Mouse (Mus musculus) cortical plate, adult 2 months (tissue): Measurements from ENCODE around the gene Myof. TPM values are rescaled to one million over a fixed set of nuclear protein-coding genes. Genes with fewer than 3 reads are reported as not detected.

Source experiments
- H3K27ac ChIP-seq: fragments of 200-500 bp; 2 replicates; pipeline ENCODE4 v1.5.1; 2012; ENCODE audit warnings: low read length, control low read depth, inconsistent platforms; ENCODE audit not compliant: insufficient read depth
- H3K4me1 ChIP-seq: fragments of 200-500 bp; 2 replicates; pipeline ENCODE4 v1.6.1; 2011; ENCODE audit warnings: low read length; ENCODE audit not compliant: control insufficient read depth, insufficient read depth
- H3K4me3 ChIP-seq: fragments of 200-500 bp; 2 replicates; pipeline ENCODE4 v1.5.1; 2011; ENCODE audit warnings: mild to moderate bottlenecking, low read length, control low read depth; ENCODE audit not compliant: insufficient read depth
- CTCF ChIP-seq: fragments of 200-500 bp; IDR thresholded peaks from 2 replicates; pipeline ENCODE4 v1.5.1; 2011; ENCODE audit warnings: mild to moderate bottlenecking, control low read depth, low read length; ENCODE audit not compliant: insufficient read depth; ENCODE audit errors: extremely low read depth
- POLR2A ChIP-seq: fragments of 200-500 bp; IDR thresholded peaks from 2 replicates; pipeline ENCODE4 v1.6.1; 2011; ENCODE audit warnings: mild to moderate bottlenecking, low read length, control low read depth; ENCODE audit not compliant: insufficient read depth; ENCODE audit errors: extremely low read depth
- polyA plus RNA-seq: library from polyadenylated mRNA; depleted of rRNA; stranded (reverse); fragments of >200 nt; gene quantifications from 2 replicates; pipeline ENCODE4 v1.2.3, GENCODE M21; 2012

Myof gene
- polyA plus RNA-seq, 1 experiment = 4.8 TPM

DNA sequence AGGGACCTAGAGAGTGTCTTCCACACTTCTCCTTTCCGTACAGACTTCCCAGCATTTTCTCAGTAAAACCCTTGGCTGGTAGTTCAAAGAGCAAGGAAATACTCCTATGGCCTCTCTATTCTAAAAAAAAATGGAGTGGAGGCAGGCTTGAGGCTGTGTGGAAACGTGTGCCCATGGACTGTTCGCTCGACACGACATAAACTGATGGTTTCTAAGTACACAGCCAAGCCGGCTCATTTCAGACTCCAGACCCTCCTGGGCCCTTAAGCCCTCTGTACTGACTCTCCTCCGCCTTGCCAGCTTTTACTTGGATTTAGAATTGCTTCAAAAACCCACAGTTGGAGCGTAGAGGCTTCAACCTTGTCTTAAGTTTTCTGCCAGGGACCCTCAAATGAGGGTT is 97.3 kb downstream of the Myof start:
- Histone ChIP-seq H3K27ac (no peak overlapping the region), H3K4me1 (no peaks in the 10 kb centered on the region), H3K4me3 (no peak overlapping the region)
- TF ChIP-seq POLR2A (no peak), CTCF (no peak)

DNA sequence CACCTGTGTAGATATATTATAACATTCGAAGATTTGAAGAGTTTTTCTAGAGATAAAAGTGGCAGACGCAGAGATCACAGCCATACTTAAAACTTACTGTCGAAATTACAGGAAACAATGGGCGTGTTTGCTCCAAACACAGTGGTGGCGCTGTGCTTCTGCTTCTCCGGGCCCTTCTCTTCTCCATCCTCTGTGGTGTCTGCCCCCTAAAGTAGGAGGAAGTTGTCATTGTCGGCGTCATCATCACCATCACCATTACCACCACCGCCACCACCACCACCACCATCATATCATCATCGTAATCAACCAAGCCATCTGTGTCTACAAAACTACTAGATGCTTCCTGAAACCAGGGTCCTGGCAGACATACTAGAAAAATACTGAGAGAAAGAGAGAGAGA is 104.2 kb downstream of the Myof start:
- Histone ChIP-seq H3K4me3 (no peak overlapping the region), H3K27ac (no peak overlapping the region), H3K4me1 (no peaks in the 10 kb centered on the region)
- no peak for TF ChIP-seq POLR2A
- TF ChIP-seq CTCF = no peak

DNA sequence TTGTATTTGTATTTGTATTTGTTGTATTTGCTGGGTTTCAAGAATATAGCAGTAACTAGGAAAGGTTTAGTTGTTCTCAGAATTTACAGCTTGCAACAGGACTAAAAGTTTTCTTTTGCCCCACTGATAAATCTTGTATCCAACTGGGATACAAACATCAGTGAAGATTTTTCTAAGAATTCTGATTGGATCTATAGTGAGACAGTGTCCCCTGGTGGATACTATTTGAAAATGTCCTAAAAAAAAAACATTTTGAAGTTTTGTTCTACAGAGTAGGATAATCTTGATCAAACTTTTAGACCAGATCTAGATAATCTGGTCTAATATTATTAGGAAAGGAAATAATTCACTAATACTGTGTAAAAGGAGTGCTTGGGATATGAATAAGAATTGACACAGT is 106.3 kb downstream of the Myof start:
- TF ChIP-seq POLR2A (no peak), CTCF (no peak)

DNA sequence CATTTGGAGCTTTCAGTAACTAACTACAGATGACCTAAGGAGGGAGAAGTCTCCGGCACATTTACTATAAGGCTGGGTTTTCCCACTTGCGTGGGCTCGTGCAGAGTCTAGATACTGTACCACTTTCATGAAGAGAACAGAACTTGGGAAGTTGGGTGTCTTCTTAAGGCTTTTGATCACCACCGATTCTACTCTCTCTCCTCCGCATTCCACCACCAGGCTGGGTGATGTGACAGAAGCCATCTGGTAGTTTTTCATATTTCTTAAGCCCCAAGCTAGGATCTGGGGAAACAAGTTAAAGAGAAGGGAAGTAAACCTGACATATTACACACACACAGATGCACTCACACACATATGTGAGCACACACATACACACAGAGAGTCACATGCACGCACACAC is 108.7 kb downstream of the Myof start:
- no peaks in the 10 kb centered on the region for H3K4me1 ChIP-seq
- TF ChIP-seq POLR2A (no peak), CTCF (no peak)
- H3K27ac ChIP-seq = no peak overlapping the region
- H3K4me3 ChIP-seq = no peak overlapping the region

More for the DNA sequence above, 106.3 kb downstream of the Myof start:
- H3K4me3 ChIP-seq = no peak overlapping the region
- no peak overlapping the region for H3K27ac ChIP-seq
- H3K4me1 ChIP-seq = no peaks in the 10 kb centered on the region

DNA sequence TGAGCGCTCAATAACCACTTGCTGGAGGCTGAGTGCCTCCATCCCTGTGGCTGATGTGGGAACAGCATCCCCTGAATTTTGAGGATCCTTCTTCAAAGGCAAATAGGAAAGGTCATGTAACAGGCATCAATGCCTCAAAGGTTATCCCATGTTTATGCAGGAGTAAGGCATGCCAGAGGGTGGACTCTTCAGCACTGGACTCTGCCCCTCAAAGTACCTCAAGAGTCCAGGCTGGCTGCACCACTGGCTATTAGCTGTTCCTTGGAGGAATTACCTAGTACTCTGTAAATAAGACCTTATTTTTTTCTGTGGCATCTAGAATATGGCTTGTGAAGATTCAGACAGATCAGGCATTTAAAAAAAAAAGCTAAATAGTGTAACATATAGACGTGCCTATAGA is 111.2 kb downstream of the Myof start:
- no peak for TF ChIP-seq POLR2A
- no peak for TF ChIP-seq CTCF
- no peak overlapping the region for H3K27ac ChIP-seq
- H3K4me1 ChIP-seq = no peaks in the 10 kb centered on the region
- no peak overlapping the region for H3K4me3 ChIP-seq

DNA sequence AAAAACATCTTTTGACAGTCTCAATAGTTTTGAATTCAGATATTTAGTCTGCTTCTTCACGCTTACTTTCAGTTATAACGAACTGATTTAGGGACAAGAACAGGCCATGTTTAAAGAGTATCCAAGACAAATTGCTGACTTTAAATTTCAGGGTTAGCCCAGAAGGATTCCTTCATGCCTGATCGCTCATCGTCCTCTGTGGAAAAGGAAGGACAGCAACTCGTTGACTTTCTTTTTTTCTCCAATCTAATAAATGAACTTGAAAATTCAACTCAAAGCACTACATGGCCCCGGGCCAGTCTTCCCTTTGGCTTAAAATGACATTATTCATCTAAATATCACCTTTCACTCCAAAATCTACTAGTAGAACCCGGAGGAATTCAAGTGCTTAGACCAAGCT is 115.5 kb downstream of the Myof start:
- Histone ChIP-seq H3K27ac (no peak overlapping the region), H3K4me3 (no peak overlapping the region), H3K4me1 (no peaks in the 10 kb centered on the region)
- TF ChIP-seq POLR2A = no peak

DNA sequence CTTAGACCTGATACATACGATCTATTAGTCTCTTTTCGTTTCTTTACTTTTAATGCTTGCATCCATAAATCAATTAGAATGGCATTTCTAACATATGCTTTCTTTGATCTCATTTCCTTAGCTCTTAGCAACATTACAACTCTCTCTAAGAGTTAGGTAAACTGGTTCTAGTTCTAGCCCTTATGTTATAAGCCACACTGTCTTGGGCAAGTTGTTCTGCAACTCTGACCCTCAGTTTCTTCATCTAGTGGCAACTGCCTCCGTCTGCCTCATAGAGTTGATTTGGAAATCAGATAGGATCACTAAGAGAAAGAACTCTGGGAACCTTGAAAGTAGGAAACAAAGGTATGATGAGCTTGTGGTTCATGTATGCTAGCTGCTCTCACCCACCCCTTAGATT is 118.1 kb downstream of the Myof start:
- no peak overlapping the region for H3K27ac ChIP-seq
- H3K4me1 ChIP-seq = no peaks in the 10 kb centered on the region
- no peak overlapping the region for H3K4me3 ChIP-seq
- TF ChIP-seq POLR2A (no peak), CTCF (no peak)

DNA sequence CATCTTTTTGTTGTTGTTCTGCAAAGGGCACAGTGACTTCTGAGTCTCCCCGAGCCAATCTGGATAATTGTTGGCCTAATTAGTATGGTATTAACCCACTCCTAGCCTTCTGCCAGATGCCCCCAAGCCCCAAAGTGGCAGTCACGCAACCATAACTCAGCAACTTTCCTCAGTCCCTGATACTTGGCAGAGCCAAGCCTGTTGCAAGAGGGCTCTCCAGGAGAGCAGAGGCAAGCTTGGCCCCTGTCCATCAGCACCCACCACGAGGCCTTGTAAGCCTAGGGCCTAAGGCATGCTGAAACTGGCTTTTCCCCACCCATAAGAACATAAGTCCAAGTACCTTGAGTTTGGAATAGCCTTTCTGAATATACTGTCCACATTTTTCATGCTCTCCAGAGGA is 119.1 kb downstream of the Myof start:
- no peaks in the 10 kb centered on the region for H3K4me1 ChIP-seq
- no peak overlapping the region for H3K4me3 ChIP-seq
- no peak overlapping the region for H3K27ac ChIP-seq
- TF ChIP-seq CTCF (no peak), POLR2A (no peak)

DNA sequence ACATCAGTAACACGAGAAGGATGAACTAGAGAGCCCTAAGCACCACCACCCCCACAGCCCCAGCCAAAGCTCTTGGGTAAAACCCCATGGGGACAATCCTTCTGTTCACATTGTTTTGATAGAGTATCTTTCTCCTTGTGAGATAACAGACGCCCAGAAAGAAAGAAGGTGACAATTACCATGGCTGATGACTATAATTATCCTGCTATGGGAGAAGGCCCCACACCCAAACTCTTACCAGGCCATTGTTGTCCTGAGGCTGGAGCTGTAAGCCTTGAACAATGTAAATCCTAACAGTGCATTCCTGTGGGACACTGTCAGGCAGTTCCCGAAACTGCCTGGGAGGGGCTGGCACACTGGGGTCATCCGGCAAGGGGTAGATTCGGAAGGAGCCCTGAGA is 122.3 kb downstream of the Myof start:
- TF ChIP-seq CTCF (no peak), POLR2A (no peak)
- Histone ChIP-seq H3K27ac (no peak overlapping the region), H3K4me3 (no peak overlapping the region), H3K4me1 (no peaks in the 10 kb centered on the region)

DNA sequence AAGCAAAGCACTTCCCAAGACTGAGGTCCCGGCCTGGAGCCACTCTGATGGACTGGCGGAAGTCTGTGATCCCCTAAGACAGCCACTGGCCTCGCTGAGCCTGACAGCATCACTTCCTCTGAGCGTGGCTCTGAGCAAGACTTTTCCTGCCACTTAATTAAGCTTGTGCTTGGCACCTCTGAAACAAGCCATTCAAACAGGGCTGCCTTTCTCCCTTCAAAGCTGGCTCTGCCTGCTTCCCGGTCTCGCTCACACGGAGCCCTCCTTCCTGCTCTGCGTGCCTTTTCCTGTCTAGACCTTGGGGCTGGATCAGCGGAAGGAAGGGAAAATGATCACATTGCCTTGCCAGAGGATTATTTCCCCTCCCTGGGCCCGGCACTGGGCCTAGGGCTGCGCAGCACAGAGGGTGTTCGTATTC is 124.9 kb downstream of the Myof start:
- TF ChIP-seq POLR2A = no peak
- TF ChIP-seq CTCF = no peak
- Histone ChIP-seq H3K4me3 (no peak overlapping the region), H3K4me1 (no peaks in the 10 kb centered on the region), H3K27ac (no peak overlapping the region)

DNA sequence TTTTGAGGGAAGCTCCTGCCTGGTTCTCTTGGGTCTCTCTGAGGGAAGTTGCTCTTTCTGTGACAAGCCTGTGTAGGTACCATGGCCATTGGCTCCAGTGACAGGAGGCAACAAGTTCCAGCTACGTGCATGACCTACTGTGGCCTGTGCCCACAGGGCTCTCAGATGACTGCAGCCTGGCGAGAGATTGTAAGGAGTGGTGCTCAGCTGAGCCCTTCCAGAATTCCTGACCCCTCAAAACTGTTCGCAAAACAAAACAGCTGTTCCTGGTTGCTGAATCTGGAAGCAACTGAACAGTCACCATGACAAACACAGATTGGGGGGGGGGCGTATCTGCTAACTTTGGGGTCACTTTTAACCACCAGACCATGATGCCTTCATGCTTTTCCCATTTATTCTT is 129.1 kb downstream of the Myof start:
- no peaks in the 10 kb centered on the region for H3K4me1 ChIP-seq
- H3K27ac ChIP-seq = no peak overlapping the region
- H3K4me3 ChIP-seq = no peak overlapping the region
- no peak for TF ChIP-seq CTCF
- TF ChIP-seq POLR2A = no peak
